In the genomic region with DNA sequence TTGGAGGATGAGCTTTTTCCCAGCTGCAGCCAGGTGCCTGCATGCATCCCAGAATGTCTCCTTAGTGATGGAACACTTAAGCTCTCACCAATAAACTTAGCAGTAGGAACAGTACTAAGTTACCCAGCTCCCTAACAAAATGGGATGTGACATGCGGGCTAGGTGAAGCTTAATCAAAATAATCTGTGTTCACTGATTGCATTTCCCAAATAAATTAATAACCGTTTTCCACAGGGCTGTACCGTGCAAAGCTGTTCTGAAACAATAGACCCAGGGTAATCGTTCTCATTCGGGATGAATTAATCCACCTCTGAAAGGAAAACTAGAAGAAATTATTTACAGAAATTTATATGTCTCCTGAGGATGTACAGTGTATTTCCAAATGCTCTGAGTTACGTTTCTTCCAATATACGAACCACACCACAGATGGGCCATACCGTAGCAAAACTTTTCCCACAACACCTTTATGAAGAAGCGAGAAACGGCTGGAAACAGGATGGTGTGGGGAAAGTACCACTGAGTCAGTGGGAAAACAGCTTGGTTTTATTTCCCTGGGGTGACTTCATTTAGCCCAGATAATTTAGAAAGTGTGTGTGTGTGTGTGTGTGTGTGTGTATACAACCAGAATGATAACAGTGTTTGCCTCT, we compare ENCODE assay signal across 25 mouse cellular contexts.
"Had no signal": no experiment of that assay in that cellular context is flagged by ENCODE, and none has a peak within 500 bp of the region (broad histone marks: within the 10 kb centered on the region; RNA-seq: fewer than 3 reads in every experiment).

No protein-coding gene starts in this region.

- H3K4me1 ChIP-seq: forebrain, embryonic 15.5 days; heart, embryonic 12.5 days; hindbrain, embryonic 10.5 days; hindbrain, embryonic 12.5 days; intestine, embryonic 15.5 days; limb, embryonic 15.5 days; liver, embryonic 13.5 days had no signal

- ATAC-seq: forebrain, embryonic 15.5 days; forebrain, postnatal 0 days; hindbrain, embryonic 16.5 days; inflammation-experienced regulatory T-cells, adult 6 months; intestine, embryonic 15.5 days; intestine, postnatal 0 days had no signal

- H3K9me3 ChIP-seq: forebrain, embryonic 15.5 days; heart, embryonic 12.5 days; hindbrain, embryonic 10.5 days; hindbrain, embryonic 12.5 days; intestine, embryonic 15.5 days; limb, embryonic 15.5 days; liver, embryonic 13.5 days had no signal

- H3K4me2 ChIP-seq: forebrain, embryonic 15.5 days; heart, embryonic 12.5 days; hindbrain, embryonic 12.5 days; hindbrain, embryonic 14.5 days; intestine, embryonic 15.5 days; limb, embryonic 15.5 days; liver, embryonic 13.5 days had no signal

- H3K9ac ChIP-seq: forebrain, embryonic 15.5 days; forebrain, postnatal 0 days; heart, embryonic 12.5 days; hindbrain, embryonic 12.5 days; hindbrain, embryonic 14.5 days; intestine, embryonic 15.5 days; limb, embryonic 15.5 days; liver, embryonic 13.5 days had no signal

- H3K27me3 ChIP-seq: forebrain, embryonic 15.5 days; heart, embryonic 12.5 days; hindbrain, embryonic 12.5 days; intestine, embryonic 15.5 days; liver, embryonic 13.5 days had no signal

- DNase-seq: forebrain, postnatal 0 days; gastrocnemius, adult 2 months; gastrocnemius, postnatal 10 days; gastrocnemius, postnatal 25 days; heart, adult 2 months; heart, postnatal 14 days; heart, postnatal 36 days; kidney, adult 18-20 months; kidney, adult 8-10 months; kidney, postnatal 10 days; kidney, postnatal 25 days; kidney, postnatal 4 days; liver, embryonic 13.5 days had no signal

- H3K36me3 ChIP-seq: forebrain, embryonic 15.5 days; heart, embryonic 12.5 days; hindbrain, embryonic 10.5 days; hindbrain, embryonic 12.5 days; intestine, embryonic 15.5 days; limb, embryonic 15.5 days; liver, embryonic 13.5 days had no signal

- H3K27ac ChIP-seq: forebrain, embryonic 15.5 days; gastrocnemius, adult 2 months; heart, adult 2 months; hindbrain, embryonic 10.5 days; hindbrain, embryonic 12.5 days; hindbrain, embryonic 14.5 days; intestine, embryonic 15.5 days; layer of hippocampus, adult 2 months; left cerebral cortex, adult 2 months; limb, embryonic 15.5 days; liver, embryonic 13.5 days had no signal

- H3K4me3 ChIP-seq: forebrain, embryonic 15.5 days; gastrocnemius, adult 2 months; heart, adult 2 months; heart, embryonic 12.5 days; hindbrain, embryonic 10.5 days; hindbrain, embryonic 12.5 days; intestine, embryonic 15.5 days; layer of hippocampus, adult 2 months; left cerebral cortex, adult 2 months; limb, embryonic 15.5 days; liver, embryonic 13.5 days had no signal
